Mouse (Mus musculus) limb, embryonic 12.5 days (tissue): ENCODE measurements around the gene Rbbp9. TPM values are rescaled to one million over a fixed set of nuclear protein-coding genes. Genes with fewer than 3 reads are reported as not detected.
A peak's percentile ranks its signal among the peaks of the same experiment; 100 is the strongest.
"Not testable (repeated sequence)": the region's sequence is repeated elsewhere in the genome, so short reads cannot be mapped to it uniquely, and the experiment has no call there.

Experiments
- ATAC-seq: fragments of 200-750 bp; cut with Nextera tagmentation; 2 replicates; pipeline ENCODE4 v1.8.0; 2017; ENCODE audit warnings: low read depth, moderate TSS enrichment; ENCODE audit not compliant: insufficient number of reproducible peaks, insufficient read depth, low FRiP score, low TSS enrichment
- H3K27ac ChIP-seq: fragments of 300-500 bp; sonication (generic); 2 replicates; pipeline ENCODE4 v1.5.1; 2016; ENCODE audit warnings: mild to moderate bottlenecking, moderate library complexity
- H3K27me3 ChIP-seq: fragments of 300-500 bp; sonication (generic); 2 replicates; pipeline ENCODE4 v1.6.1; 2016; ENCODE audit warnings: mild to moderate bottlenecking, moderate library complexity
- H3K36me3 ChIP-seq: fragments of 300-500 bp; sonication (generic); 2 replicates; pipeline ENCODE4 v1.6.1; 2016; ENCODE audit warnings: mild to moderate bottlenecking, moderate library complexity
- H3K4me1 ChIP-seq: fragments of 300-500 bp; sonication (generic); replicated peaks from 2 replicates; pipeline ENCODE4 v1.6.1; 2016
- H3K4me2 ChIP-seq: fragments of 300-500 bp; sonication (generic); 2 replicates; pipeline ENCODE4 v1.6.1; 2016; ENCODE audit warnings: mild to moderate bottlenecking, moderate library complexity
- H3K4me3 ChIP-seq: fragments of 300-500 bp; sonication (generic); replicated peaks from 2 replicates; pipeline ENCODE4 v1.5.1; 2016; ENCODE audit warnings: mild to moderate bottlenecking
- H3K9ac ChIP-seq: fragments of 300-500 bp; sonication (generic); replicated peaks from 2 replicates; pipeline ENCODE4 v1.6.1; 2016; ENCODE audit warnings: mild to moderate bottlenecking, moderate library complexity
- H3K9me3 ChIP-seq: fragments of 300-500 bp; sonication (generic); 2 replicates; pipeline ENCODE4 v1.6.1; 2016; ENCODE audit warnings: mild to moderate bottlenecking, moderate library complexity
- WGBS: fragments of 180-500 bp; shearing (Covaris S2); methylation state at CpG from one replicate; pipeline ENCODE4 v1.1.7; 2016; 5-methylcytosine and 5-hydroxymethylcytosine counted together
- polyA plus RNA-seq: library from polyadenylated mRNA; unstranded; fragments of >200 nt; fragmentation: Nextera tagmentation; extraction: Ambion mirVana; gene quantifications from 2 replicates; pipeline ENCODE4 v1.2.1, GENCODE M21; 2016

The Rbbp9 gene
- 58.2 and 62.5 TPM in 2 replicates for polyA plus RNA-seq

GRCm38 (mm10) chr2:144550529-144550928 is at the start of gene Rbbp9:
Gene Rbbp9, minus strand, starts transcription at chr2:144550869.
- Histone ChIP-seq H3K36me3 (peaks cover 30% of the 10 kb centered on the region), H3K4me3 (peak within 1 kb of the TSS; percentile 61), H3K4me2 (peak within 1 kb of the TSS; percentile 58), H3K4me1 (0 out of 2 replicates have a peak, but pooled peaks cover 5% of the 10 kb centered on the region), H3K9ac (peak within 1 kb of the TSS; percentile 75), H3K27ac (peak within 1 kb of the TSS; percentile 94), H3K27me3 (no peaks in the 10 kb centered on the region), H3K9me3 (no peaks in the 10 kb centered on the region)
- peak; percentile 97 for ATAC-seq
- WGBS: under 1% methylated on average over 17 of the region's 17 CpGs

DNA sequence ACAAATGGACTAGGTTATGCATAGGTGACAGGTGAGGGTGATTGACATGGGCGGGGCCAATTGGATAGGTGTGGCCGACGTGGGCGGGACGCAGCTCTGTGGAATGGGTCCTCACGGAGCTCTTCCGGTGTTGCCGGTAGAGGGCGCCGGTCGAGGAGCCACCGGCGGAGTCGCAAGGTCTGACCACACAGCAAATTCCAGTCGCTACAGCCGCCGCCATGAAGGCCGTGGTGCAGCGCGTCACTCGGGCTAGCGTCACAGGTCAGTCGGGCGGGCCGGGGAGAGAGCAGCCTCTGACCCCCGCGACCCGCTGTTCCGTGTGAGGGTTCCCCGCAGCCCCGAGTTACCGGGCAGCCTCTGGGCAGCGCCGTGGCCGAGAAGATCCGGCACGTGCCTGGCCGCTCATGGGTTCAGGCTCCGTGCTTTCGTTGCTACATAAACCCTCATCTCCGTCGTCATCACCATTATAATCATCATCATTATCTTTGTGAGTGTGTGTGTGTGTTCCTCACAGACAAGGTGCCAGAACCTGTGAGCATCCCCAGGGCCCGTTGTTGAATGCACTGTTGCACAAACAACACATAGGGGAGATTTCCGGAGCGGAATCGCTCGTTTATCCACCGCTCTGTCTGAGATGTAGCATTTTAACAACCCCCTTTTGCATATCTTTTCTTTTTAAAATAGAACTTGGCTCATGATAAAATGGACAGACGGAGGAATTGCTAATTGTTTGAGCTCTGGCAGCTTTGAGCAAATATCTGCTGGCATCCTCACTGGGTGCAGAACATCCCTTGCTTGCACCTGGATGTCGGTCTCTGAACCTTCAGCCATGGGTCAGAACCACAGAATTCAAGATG is 49.4 kb upstream of the Rbbp9 start, which contains the start of gene Dtd1:
Dtd1 (plus strand) TSS at position 67 of the 857 bp plus-strand sequence.
- peaks cover 13% of the 10 kb centered on the region; the same call in 1 of the 2 replicates for H3K36me3 ChIP-seq
- peak within 1 kb of the TSS; percentile 68 for H3K4me2 ChIP-seq
- H3K4me3 ChIP-seq: peak within 1 kb of the TSS; percentile 68
- 3% methylated on average over 50 of the region's 50 CpGs for WGBS
- ATAC-seq: peak; percentile 88
- no peaks in the 10 kb centered on the region for H3K4me1 ChIP-seq
- H3K27ac ChIP-seq: no peak within 1 kb of the TSS
- H3K9me3 ChIP-seq: no peaks in the 10 kb centered on the region
- no peaks in the 10 kb centered on the region for H3K27me3 ChIP-seq
- H3K9ac ChIP-seq: peak within 1 kb of the TSS; percentile 85

- Histone ChIP-seq H3K27me3 (no peaks in the 10 kb centered on the region), H3K9me3 (no peaks in the 10 kb centered on the region), H3K4me3 (no peak overlapping the region), H3K27ac (no peak overlapping the region), H3K36me3 (peaks cover 13% of the 10 kb centered on the region; the same call in 1 of the 2 replicates), H3K4me2 (no peak overlapping the region), H3K9ac (no peak overlapping the region), H3K4me1 (no peaks in the 10 kb centered on the region)
- 68% methylated on average over 2 of the region's 2 CpGs for WGBS
- ATAC-seq: no peak
Measured at GRCm38 (mm10) chr2:144598006-144598405, 47.3 kb upstream of the Rbbp9 start.

DNA sequence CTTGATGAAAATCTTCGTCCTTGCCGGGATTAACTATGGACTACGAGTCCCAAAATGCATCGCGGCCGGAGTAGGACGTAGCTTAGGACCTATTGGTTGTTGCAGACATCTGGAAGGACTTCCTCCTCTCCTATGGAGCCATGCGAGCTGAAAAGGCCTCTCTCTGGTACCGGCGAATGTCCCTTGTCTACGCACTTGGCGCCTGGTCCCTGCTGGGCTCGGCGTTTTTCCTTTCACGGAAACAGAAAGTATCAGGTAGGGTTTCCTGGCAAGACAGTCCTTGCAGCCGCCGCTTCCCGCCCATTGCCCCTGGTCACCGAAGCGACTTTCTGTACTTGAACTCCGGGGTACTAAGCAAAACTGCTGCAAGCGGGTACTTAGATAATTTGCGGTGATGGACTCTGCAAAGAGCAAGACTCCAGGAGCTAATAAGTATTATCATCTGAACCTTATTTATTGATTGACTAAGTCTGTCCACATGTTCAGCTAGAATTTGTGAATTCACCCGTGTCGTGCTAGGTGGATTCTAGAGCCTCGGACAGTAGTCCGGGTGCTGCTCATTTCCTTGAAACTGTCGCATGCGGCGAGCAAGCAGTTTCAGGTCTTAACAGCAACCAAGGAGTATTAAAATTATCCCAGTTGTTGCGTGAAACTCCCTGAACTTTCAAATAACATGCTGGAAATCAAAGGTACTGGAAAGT is 43.4 kb upstream of the Rbbp9 start, which contains the start of gene Smim26:
Smim26 (plus strand) TSS at position 104 of the 701 bp plus-strand sequence.
- H3K36me3 ChIP-seq: peaks cover 32% of the 10 kb centered on the region
- H3K4me2 ChIP-seq: peak within 1 kb of the TSS; percentile 69
- 2% methylated on average over 31 of the region's 31 CpGs for WGBS
- H3K27me3 ChIP-seq: no peaks in the 10 kb centered on the region
- peak within 1 kb of the TSS; percentile 63 for H3K4me3 ChIP-seq
- H3K27ac ChIP-seq: no peak within 1 kb of the TSS
- ATAC-seq: peak; percentile 97
- peak within 1 kb of the TSS; percentile 67 for H3K9ac ChIP-seq
- no peaks in the 10 kb centered on the region for H3K9me3 ChIP-seq
- no peaks in the 10 kb centered on the region for H3K4me1 ChIP-seq

- H3K27me3 ChIP-seq, ATAC-seq, H3K27ac ChIP-seq, H3K4me1 ChIP-seq, H3K4me2 ChIP-seq, H3K9me3 ChIP-seq, H3K4me3 ChIP-seq, H3K9ac ChIP-seq: not testable (repeated sequence)
- WGBS: 71% methylated on average over 8 of the region's 8 CpGs
- H3K36me3 ChIP-seq: peaks cover 43% of the 10 kb centered on the region
Measured at GRCm38 (mm10) chr2:144593036-144593435, 42.4 kb upstream of the Rbbp9 start.

- H3K27ac ChIP-seq: no peak overlapping the region
- H3K27me3 ChIP-seq: no peaks in the 10 kb centered on the region
- H3K4me1 ChIP-seq: no peaks in the 10 kb centered on the region
- H3K4me3 ChIP-seq: no peak overlapping the region
- WGBS: 82% methylated on average over 4 of the region's 4 CpGs
- H3K36me3 ChIP-seq: peaks cover 70% of the 10 kb centered on the region
- no peaks in the 10 kb centered on the region; the same call in 1 of the 2 replicates for H3K9me3 ChIP-seq
- H3K9ac ChIP-seq: no peak overlapping the region
- ATAC-seq: no peak
- H3K4me2 ChIP-seq: no peak overlapping the region
Measured at GRCm38 (mm10) chr2:144588723-144589122, 38.1 kb upstream of the Rbbp9 start.

DNA sequence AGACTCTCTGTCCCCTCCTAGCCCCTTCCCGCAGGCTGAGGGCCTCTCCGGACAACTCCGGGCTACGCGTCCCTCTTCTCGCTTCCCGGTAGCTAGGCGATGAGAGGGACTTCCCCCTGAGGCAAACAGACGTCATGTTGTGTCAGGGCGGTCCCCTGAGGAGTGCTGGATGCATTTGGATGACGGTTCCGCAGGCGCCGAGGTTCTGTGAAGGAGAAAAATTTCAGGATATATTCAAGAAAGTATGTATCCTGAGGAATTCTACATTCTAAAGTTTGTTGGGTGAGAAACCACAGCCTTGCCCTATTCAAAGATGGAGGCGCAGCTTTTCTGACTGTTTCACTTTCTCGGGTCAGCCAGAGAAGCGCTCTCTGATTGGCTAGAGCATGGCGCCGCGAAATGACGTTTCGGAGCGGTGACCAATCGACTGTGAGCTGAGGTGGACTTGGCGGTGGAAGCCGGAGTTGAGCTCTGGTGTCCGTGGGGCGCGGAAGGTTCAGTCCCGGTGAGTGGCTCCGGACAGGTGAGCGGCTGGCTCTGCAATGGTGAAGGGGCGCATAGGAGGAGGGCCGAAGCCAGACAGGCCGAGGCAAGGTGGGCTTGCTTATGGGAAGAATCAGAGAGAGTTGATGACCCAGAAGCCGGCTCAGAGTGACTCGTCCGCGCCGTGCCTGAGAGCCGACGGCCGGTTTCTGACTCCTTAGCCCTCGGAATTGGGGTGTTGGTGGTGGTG is 5.3 kb upstream of the Rbbp9 start, which contains the start of gene Sec23b:
Sec23b (plus strand) TSS at position 410 of the 733 bp plus-strand sequence.
- ATAC-seq: peak; percentile 95
- peaks cover 16% of the 10 kb centered on the region; the same call in 1 of the 2 replicates for H3K36me3 ChIP-seq
- peak within 1 kb of the TSS; percentile 80 for H3K9ac ChIP-seq
- H3K9me3 ChIP-seq: no peaks in the 10 kb centered on the region
- H3K4me2 ChIP-seq: peak within 1 kb of the TSS; percentile 63
- peak within 1 kb of the TSS; percentile 93 for H3K27ac ChIP-seq
- peak within 1 kb of the TSS; percentile 75 for H3K4me3 ChIP-seq
- peaks cover 14% of the 10 kb centered on the region for H3K4me1 ChIP-seq
- WGBS: under 1% methylated on average over 44 of the region's 44 CpGs
- no peaks in the 10 kb centered on the region for H3K27me3 ChIP-seq

GRCm38 (mm10) chr2:144555286-144555819 is 4.7 kb upstream of the Rbbp9 start:
- peaks cover 14% of the 10 kb centered on the region for H3K4me1 ChIP-seq
- H3K27ac ChIP-seq: peak overlapping the region; percentile 93
- WGBS: 3% methylated on average over 14 of the region's 14 CpGs
- peak overlapping the region; percentile 80 for H3K9ac ChIP-seq
- H3K27me3 ChIP-seq: no peaks in the 10 kb centered on the region
- no peaks in the 10 kb centered on the region for H3K9me3 ChIP-seq
- H3K4me3 ChIP-seq: peak overlapping the region; percentile 75
- no peak for ATAC-seq
- H3K36me3 ChIP-seq: peaks cover 15% of the 10 kb centered on the region; the same call in 1 of the 2 replicates
- peak overlapping the region; percentile 63 for H3K4me2 ChIP-seq

DNA sequence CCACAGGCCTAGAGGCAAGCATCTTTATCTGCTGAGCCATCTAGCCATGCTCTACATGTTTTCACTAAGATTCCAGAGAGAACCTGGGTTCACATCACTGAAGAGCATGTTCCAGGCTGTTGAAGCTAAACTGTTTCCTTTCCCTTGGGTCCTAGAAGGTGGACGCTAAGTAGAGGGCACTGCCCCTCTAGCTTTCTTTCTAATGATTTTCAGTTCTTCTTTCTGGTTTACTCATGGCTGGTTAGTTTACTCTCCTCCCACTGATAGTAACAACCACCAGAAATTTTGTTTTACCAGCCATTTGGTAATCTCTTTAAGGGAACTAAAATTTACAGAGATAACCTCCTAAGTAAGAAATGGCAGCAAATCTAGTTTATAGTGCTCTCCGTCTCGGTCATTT is 3.2 kb upstream of the Rbbp9 start:
- Histone ChIP-seq H3K36me3 (peaks cover under 1% of the 10 kb centered on the region; the same call in 1 of the 2 replicates), H3K4me3 (no peak overlapping the region), H3K9ac (no peak overlapping the region), H3K4me2 (no peak overlapping the region), H3K27ac (no peak overlapping the region), H3K4me1 (peaks cover 16% of the 10 kb centered on the region), H3K27me3 (no peaks in the 10 kb centered on the region), H3K9me3 (no peaks in the 10 kb centered on the region)
- WGBS: 90% methylated on average over 3 of the region's 3 CpGs
- no peak for ATAC-seq

GRCm38 (mm10) chr2:144547559-144547958 is 3.1 kb downstream of the Rbbp9 start:
- ATAC-seq: no peak
- 79% methylated on average over 4 of the region's 4 CpGs for WGBS
- no peak overlapping the region for H3K9ac ChIP-seq
- peaks cover 57% of the 10 kb centered on the region for H3K36me3 ChIP-seq
- no peak overlapping the region for H3K4me3 ChIP-seq
- H3K27me3 ChIP-seq: no peaks in the 10 kb centered on the region
- 0 out of 2 replicates have a peak, but pooled peaks cover 2% of the 10 kb centered on the region for H3K4me1 ChIP-seq
- no peaks in the 10 kb centered on the region for H3K9me3 ChIP-seq
- no peak overlapping the region for H3K4me2 ChIP-seq
- no peak overlapping the region for H3K27ac ChIP-seq
